Mouse (Mus musculus): Measurements from ENCODE around the gene Dcakd.

The Dcakd gene

DNA sequence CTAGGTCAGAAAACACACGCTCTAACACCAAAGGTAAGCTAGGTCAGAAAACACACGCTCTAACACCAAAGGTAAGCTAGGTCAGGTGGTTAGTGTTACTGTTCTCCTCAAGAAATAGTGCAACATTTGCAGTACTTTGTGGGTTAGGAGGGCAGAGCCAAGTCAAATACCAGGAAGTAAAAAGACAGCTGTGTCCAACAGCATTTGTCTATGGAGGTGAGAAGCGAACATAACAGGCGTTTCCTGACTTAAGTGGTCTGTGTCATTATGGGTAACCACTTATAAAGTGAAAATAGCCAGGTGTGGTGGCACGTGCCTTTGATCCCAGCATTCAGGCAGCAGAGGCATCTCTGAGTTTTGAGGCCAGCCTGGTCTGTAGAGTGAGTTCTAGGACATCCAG, 21.5 kb upstream of the Dcakd start:
- no peak for DNase-seq (ENCODE audit: low spot score in 2 of 2)

DNA sequence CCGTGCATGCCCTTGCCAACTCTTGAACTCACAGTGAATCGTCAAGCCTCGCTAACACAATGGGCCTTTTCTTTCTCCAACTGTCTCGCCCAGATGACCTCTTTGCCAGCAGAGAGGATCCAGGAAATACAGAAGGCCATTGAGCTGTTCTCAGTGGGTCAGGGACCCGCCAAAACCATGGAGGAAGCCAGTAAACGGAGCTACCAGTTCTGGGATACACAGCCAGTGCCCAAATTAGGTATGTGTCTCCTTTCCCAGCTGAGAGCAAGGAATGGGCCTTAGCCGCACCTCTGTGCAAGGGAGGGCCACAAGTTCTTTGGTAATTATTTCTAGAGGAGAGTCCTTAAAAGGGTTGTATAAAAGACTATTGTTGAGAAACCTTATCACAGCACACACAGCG, 18.2 kb upstream of the Dcakd start:
- no peak for DNase-seq (ENCODE audit: low spot score in 2 of 2)

DNA sequence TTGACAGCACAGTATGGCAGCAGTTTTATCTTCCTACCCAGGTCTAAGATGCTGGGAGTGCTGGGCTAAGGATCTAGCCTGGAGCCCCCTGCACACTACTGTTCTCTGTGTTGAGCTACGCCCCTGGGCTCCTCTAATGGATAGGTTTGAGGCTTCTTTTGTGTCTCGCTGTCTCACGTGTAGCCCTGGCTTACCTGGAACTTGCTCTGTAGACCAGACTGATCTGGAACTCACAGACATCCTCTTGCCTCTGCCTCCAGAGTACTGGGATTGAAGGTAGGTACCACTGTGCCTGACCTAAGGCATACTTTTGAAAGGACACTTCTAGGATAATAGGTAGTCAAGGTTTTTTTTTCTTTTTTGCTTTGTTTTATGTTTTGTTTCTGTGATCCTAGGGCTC, 15.8 kb upstream of the Dcakd start:
- DNase-seq (ENCODE audit: low spot score in 2 of 2): no peak

DNA sequence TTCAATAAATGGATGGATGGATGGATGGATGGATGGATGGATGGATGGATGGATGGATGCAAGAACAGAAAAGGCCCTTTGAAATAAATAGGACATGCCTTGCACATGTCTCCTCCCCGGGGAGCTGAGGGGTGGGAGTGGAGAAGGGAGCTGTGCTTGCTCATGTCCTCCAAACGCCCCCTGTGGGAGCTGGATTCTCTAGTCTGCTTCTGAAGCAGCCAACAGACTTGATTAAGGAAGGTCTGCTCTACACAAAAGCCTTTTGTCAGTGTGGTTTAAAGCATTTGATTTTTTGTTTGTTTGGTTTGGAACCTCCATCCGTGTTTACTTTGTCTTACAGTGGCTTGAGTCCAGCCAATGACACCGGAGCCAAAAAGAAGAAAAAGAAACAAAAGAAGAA, 14.7 kb upstream of the Dcakd start:
- DNase-seq (ENCODE audit: low spot score in 2 of 2): no peak

DNA sequence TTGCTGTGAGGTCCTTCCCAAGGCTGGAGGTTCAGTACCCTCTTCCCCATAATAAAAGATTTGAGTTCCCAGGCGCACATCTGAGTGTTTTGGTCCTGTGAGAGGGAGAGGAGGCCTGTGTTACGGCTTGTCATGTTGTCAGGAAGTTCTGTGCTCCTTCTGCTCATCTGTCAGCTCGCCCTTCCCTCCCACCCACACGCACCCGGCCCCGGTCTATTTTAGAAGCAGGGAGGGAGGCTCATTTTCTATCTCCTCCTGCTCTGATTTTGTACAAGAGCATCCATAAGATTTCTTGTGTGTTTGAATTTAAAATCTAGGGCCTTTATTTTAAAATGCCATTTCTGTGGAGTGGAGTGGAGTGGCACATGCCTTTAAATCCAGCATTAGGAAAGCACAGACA, 9.9 kb upstream of the Dcakd start:
- no peak for DNase-seq (ENCODE audit: low spot score in 2 of 2)

DNA sequence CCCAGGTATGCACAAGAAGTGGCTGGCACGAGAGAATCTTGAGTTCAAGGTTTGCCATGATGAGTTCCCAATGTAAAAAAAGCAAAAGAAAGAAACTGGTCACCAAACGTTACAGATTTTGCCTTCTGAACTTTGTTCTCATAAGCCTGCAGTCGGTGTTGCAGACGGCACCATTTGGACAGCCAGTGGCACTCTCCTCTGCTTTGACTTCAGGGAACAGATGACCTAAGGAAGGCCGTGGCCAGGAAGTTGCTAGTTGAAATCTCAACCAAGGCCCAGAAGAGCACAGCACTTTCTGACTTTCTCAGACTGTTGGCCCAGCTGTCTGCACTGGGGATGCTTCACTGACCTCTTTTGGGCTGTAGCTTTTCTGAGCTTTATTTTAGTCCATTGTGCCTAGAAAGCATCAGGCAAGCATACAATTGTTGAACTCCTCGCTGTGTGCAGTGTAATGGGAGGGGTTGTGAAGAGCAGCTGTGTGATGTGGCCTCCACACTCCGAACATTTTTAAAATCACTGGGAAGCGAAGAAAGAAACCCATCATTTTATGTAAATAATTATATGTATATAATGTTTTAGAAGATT, 8.8 kb upstream of the Dcakd start:
- DNase-seq (ENCODE audit: low spot score in 2 of 2): no peak

DNA sequence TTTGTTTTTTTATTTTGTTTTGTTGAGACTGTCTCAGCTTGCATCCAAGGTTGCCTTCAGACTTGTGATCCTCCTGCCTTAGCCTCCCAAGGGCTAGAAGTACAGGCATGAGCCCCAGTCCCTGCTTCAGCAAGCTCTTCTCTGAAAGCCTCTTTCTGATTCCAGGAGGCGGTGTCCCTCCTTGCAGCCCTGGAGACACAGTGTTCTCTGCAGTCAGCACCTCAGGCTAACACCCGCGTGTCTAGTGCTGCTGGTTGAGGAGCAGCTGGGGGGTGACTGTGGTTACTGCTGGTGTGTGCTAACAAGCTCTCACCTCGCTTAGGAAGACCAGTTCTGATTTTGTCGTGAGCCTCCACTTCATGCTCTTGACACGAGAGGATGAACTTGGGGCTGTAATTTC, 6.9 kb upstream of the Dcakd start:
- no peak for DNase-seq (ENCODE audit: low spot score in 2 of 2)

DNA sequence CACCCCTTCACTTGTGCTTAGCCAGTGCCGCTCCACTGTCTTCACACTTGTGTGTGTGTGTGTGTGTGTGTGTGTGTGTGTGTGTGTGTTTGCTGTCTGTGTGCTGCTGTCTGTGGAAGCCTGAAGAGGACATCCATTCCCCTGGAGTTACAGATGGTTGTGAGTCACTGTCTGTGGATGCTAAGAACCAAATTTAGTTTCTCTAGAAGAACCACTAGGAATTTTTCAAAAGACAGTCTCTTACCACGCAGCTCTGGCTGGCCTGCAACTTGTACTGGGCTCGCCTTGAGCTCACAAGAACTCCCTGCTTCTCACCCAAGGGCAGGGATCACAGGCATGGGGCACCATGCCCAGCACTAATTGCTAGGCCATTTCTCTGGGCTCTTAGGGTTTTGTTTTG, 4.9 kb upstream of the Dcakd start:
- DNase-seq (ENCODE audit: low spot score in 2 of 2): no peak

DNA sequence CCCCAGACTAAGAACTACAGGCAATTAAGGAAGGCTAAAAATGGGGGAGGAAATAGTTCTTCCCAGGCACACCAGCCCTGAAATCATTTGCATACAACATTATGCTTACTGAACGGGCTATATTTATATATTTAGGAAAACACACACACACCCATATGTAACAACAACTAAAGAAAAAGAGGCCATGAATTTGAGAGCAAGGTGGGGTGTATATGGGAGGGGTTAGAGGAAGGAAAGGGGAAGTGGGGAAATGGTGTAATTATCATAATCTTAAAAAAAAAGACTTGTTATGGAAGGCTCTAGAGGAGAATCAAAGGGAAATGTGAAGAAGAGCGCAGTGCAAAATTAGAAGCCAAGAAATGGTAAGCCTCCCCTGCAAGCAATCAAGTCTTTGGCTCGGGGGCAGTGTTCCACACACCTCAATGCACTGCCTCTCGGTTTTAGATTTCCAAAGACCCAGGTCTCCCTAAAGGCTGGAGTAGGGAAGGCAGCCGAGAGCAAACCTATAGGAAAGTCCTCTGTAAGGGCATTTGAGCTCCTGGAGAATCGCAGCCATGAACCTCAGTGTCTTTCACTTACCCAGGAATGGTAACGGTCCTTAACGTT, 460 bp downstream of the Dcakd start:
- DNase-seq (ENCODE audit: low spot score in 2 of 2): no peak

DNA sequence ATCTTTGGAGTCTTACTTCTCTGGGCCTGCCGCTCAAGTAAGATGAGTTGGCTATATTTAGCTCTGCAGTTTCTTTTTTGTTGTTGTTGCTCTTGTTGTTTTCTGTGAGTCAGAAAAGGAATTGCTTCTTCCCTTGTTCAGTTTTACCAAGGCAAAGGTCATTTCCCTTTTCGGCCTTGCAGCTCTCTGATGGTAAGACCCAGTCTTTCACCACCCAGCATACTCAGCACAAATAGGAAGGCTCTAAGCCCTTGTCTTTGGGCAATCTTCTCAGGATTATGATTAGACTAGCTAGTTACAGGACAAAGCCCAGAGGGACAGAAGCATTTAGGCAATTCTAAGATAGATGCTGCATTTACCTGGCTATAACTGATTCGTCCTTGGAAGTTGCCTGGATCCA, 1.2 kb downstream of the Dcakd start:
- peak in 1 of 2 experiments; percentile 42 for DNase-seq (ENCODE audit: low spot score in 2 of 2)

DNA sequence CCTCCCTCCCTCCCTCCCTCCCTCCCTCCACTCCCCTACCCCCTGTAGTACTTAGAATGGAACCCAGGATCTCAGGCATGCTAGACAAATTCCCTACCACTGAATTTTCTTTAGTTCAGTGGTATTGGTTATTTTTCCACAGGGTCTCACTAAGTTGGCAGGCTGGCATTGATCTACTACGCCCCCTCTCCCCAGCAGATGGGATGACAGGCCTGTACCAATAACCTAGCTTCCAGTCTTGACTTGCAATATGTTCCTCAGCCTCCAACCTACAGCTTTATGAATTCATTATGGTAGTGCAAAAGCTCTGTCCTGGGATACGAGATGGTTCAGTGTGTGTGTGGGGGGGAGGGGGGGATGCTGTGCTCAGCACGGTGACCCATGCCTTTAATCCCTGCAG, 4.2 kb downstream of the Dcakd start:
- no peak for DNase-seq (ENCODE audit: low spot score in 2 of 2)

DNA sequence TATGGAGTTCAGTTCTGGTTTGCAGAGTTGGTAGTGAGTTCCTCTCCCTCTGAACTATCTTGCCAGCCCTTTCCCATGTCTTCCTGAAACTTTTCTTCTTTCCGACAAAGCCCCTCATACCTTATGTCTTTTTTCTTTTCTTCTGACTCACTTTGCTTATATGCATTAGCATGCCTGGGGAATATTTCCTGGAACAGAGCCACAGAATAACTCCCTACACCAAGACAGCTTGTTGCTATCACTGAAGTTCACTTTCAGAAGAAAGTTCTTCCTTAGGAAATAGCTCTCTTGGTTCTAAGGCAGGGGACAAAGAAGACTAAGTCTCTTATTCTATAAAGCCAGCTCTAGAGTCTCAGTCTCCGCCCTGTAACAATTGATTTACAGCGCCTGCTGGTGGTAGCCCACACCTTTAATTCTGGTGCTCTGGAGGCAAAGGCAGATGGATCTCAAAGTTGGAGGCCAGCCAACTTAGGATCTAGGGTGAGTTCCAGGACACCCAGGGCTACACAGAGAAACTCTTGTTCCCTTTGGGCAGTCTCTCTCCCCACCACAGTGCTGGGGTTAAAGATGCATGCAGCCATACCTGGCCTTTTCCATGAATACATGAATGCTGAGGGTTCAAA, 7.3 kb downstream of the Dcakd start:
- DNase-seq (ENCODE audit: low spot score in 2 of 2): no peak

DNA sequence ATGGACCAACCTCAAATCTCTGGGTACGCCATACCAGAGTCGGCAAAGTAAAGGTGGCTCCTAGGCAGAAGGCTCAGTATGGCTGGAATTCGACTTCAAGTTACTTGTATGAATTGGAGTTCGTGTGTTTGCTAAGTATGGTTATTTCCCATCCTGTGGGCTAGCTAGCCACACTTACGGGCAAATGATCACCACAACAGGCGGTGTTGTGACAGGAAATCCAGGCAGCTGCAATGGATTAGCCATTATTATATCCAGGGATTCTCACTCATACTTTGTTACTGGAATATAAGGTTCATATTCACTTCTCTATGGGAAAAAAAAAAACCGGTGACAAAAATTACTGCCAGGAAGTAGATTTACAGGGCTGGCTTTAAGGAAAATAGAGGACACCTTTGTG, 8.8 kb downstream of the Dcakd start:
- DNase-seq (ENCODE audit: low spot score in 2 of 2): no peak

DNA sequence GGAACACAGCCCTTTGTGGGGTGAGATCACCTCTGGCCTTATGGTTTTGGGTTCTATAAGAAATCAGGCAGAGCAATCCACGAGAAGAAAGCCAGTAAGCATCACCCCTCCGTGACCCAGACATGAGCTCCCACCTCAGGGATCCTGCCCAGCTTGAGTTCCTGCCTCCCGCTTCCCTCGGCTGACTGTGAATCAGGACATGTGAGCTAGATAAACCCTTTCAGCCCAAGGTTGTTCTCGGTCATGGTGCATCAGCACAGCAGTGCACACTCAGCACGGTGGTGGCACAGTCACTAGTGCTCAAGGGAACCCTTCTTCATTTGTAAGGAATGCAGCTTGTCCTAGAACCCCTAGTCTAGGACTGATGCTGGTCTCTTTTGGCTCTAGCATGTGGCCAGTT, 9.3 kb downstream of the Dcakd start:
- DNase-seq (ENCODE audit: low spot score in 2 of 2): no peak

DNA sequence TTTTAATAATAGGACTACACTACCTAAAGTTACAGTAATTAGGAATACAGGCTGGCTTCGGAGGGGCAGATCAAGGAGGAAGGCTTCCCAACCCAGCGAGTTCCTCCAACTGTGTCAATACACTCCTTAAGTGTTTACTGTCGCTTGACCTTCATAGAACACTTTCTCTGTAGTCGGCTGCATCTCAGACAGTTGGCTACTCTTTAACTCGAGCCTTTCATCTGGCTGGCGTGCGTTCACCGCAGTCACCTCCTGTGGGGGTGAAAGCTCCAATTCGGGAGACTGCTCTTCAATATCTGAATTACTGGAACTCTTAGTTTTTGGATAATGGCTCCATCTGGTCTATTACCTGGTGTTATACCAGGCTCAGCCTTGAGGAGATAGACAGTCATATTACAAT, 10.5 kb downstream of the Dcakd start:
- DNase-seq (ENCODE audit: low spot score in 2 of 2): no peak

DNA sequence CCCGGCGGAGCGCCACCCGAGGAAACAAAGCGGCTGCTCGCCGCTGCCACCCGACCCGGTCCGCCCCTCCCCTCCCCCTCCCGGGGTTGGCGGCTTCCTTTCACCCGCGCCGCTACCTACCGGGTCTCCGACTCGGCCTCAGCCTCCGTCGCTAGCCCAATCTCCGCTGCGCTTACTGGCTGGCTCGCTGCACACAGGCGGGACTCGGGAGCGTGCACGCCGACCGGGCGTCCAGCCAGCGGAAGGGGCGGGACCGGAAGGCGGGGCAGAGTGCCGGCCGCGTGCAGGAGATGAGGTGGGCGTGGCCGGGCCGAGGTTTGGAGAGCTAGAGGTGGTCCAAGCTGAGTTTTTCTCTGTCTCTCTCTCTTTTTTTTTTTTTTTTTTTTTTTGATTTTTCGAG, 11.2 kb downstream of the Dcakd start:
- peak; percentile 97 to 98 for DNase-seq (ENCODE audit: low spot score in 2 of 2)

DNA sequence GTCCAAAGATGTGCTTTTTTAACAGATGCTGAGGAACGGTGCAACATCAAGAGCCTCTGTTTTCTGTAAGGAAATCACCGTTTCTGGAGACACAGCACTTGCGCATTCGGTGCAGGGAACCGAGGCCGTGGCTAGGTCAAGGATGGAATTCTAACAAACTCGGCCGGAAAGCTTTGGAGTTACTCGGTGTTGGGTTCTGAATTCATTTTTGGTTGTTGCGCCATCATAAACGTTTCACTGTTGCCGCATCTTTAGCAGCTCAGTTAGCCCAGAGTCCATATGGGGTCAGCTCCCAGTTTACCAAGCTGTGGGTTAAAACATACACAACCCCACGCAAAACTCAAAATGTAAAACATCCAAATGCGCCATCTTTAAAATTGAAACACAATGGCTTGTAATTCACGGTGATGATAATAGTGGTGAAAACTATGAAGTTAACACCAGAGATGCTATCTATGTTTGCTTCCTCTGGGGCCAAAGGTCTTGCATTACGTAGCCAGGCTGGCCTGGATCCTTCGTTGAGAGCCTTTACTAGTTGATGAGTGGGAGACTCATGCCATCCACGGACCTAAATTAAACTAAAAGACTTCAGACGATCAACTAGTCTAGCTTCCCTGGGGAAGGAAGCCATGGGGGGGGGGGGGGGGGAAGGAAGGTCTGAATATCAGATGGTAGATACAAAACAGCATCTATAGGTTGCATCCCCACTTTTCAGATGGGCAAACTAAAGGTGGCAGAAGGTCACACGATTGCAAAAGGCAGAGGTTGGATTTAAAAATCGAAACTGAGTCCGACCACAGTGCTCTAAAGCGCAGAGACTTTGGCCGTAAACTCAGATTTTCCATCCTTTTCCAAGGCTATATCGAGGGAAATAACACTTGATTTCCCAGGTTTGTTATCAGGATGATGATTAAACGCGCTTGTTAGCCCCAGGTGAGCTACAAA, 12.0 kb downstream of the Dcakd start:
- no peak for DNase-seq (ENCODE audit: low spot score in 2 of 2)

DNA sequence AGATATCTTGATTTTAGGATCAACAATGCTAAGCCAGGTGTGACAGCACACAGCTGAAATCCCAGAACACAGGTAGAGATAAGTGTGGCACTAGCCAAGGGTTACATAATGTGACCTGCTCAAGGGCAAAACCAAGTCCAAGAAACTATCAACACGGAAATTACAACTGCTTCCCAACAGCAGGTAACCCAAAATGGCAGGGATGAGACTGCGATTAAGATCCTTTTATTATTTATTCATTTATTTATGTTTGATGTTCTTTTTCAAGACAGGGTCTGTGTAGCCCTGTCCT, 17.0 kb downstream of the Dcakd start:
- DNase-seq (ENCODE audit: low spot score in 2 of 2): no peak

DNA sequence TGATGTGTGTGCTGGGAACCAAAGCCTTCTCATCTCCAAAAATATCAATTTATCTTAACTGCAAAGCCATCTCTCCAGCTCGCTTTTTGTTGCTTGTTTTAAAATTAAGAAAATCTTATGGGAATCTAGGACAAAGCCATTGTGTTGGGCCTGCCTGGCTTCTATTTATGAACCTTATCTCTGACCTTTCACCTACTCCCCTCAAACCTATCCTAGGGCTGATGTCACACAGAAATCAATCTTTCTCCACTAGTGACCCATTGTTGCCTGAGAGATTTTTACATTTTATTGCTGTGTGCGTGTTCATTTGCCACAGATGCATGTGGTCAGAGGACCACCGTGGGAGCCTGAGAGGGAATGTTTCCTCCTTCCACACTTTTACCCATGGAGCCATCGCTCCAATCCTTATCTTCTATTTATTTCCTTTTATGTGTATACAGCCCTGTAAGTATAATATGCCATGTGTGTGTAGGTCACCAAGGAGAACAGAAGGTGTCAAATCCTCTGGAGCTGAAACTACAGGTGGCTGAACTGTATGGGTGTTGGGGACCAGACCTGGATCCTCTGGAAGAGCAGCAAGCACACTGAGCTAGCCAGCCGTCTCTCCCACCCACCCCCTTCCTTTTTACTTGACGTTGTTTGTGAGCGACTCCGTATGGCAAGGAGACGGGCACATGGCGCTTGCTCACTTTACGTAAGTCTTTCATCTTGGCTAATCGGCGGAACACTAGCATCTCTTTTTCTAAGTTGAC, 17.5 kb downstream of the Dcakd start:
- DNase-seq (ENCODE audit: low spot score in 2 of 2): no peak

DNA sequence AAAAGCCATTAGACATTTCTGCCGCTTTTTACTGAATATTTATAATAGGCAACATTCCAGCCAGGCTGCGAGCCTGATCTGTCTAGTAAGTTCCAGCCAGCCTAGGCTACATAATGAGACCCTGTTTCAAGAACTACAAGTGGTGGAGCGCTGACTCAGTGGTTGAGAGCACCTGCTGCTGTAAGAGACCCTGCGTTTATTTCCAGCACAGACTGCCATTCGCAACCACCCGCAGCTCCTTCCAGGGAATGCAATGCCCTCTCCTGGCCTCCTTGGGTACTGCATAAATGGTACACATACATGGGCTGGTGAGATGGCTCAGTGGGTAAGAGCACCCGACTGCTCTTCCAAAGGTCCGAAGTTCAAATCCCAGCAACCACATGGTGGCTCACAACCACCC, 18.9 kb downstream of the Dcakd start:
- DNase-seq (ENCODE audit: low spot score in 2 of 2): no peak

DNA sequence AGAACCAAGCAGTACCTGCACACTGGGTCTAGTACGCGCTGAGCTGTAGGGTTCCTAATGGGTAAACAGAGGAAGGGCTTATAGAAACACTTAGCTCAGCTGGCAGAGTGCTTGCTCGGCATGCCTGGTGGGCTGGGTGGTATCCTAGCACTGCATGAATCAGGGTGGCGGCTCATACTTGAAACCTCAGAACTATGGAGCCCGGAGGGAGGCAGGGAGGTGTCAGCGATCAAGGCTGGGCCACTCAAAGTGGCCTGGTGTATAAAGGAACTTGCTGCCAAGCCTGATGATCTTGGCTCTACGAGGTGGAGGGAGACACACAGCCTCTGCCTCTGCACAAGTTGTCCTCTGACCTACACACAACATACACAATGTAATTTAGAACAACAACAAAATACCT, 19.6 kb downstream of the Dcakd start:
- no peak for DNase-seq (ENCODE audit: low spot score in 2 of 2)

DNA sequence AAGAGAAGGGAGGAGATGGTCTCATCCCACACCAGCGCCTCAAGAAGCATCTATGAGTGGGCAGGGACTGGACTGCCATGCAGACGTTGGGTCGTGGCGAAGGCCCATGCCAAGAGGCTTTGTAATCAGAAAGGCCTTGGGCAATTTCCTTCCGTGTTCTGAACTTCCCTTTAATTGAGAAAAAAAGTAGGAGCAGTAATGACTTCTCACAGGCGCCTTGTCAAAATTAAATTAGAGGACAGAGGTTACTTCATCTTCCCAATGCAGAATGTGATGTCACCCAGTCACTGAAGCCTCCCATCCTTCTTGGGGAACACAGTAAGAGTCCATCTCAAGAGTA, 21.2 kb downstream of the Dcakd start:
- DNase-seq (ENCODE audit: low spot score in 2 of 2): peak; percentile 78 to 81
